Mouse (Mus musculus): Measurements from ENCODE around the gene Ephb6.

The Ephb6 gene

GRCm38 (mm10) chr6:41605061-41605793 is at the start of gene Ephb6:
Ephb6 (plus strand) TSS chr6:41605482.
- WGBS = under 1% methylated on average over 68 of the region's 68 CpGs

GRCm38 (mm10) chr6:41557468-41557867 is 47.8 kb upstream of the Ephb6 start:
- 77% methylated on average over 5 of the region's 5 CpGs for WGBS

DNA sequence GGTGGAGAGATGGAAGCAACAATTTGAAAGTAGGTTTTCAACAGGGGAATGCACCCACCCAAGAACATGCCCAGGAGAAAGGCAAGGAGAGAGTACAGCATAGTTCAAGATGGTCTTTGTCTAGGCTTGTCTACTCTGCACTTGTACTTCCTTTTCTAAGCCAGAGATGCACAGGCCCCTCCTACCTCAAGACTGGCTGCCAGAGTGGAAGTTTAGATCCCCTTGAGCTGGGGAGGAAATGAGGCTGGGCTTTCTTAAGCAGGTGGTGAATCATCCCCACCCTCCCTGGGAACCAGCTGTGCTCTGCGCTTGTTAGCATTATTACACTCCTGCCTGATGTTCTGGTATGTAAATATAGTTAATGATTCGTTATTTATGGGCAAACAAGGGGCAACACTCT is 47.0 kb upstream of the Ephb6 start:
- WGBS = 59% methylated on average over 2 of the region's 2 CpGs

DNA sequence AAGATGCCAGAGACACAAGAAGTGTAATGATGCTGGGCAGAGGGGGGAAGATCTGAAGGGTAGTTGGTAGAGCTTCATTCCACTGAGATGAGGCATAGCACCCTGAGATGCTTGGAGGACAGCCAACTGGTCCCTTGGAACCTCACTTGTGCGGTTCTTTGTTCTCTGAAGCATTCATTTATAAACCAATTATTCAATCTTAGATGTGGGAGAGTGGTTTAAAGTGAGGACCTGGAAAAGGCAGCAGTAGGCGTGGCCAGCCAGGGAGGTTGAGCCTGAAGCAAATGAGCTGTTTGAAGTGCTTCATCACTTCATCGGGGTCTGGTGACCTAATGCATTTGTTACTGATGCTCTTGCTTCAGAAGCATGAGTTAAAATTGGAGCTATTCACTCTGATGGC is 46.0 kb upstream of the Ephb6 start:
- WGBS = 28% methylated on average over 3 of the region's 3 CpGs

DNA sequence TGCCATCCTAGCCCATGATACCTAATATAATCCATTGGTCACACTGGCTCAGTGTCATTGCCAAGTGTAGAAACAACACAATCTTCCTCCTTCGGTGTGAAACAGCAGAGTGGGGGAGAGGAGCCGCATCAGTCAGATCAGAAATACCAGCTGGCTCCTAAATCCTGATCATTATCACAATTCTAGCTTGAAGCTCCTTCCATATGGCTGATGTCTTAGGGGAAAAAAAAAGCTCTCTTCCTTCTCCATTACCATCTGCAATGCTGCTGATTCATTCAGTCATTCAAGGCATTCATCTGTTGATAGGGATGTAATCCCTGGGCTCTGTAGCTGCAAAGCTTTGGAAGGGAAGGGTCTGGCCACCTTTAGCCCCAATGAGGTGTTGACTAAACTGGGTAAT is 45.0 kb upstream of the Ephb6 start:
- WGBS = 48% methylated on average over 2 of the region's 2 CpGs

- WGBS = 91% methylated on average over 4 of the region's 4 CpGs
These were observed 42.7 kb upstream of the Ephb6 start for GRCm38 (mm10) chr6:41562598-41562997.

GRCm38 (mm10) chr6:41563104-41563951 is 42.0 kb upstream of the Ephb6 start:
- WGBS = 64% methylated on average over 6 of the region's 23 CpGs

DNA sequence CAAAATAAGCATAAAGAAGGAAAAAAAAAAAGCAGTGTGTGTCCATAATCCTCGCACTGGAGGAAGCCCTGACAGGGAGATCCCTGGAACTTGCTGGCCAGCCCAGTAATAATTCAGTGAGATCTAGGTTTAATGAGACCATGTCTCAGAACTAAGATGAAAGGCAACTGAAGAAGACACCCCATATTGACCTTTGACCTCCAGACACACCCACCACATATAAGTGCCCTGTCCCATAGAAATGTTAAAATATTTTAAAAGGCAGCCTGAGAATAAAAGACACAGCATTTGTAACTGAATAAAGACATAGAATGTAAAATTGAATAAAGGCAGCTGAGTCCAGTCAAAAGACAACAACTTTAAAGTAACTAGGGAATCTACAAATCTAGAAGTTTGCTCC is 40.0 kb upstream of the Ephb6 start:
- 72% methylated on average over 1 of the region's 1 CpGs for WGBS

DNA sequence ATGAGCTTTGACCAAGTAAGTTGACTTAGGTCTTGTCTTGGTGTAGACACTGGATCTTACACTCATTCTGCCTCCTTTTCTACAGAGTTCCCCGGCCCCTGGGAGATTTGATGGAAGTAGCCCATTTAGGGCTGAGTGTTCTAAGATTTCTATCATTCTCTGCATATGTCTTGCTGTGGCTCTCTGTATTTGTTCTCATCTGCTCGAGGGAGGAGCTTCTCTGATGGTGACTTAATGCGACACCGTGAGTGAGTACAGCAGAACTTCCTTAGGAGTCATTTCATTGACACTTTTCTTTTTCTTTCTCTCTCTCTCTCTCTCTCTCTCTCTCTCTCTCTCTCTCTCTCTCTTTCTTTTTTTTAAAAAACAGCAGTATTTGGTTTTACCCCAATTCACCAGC is 38.3 kb upstream of the Ephb6 start:
- 88% methylated on average over 4 of the region's 4 CpGs for WGBS

GRCm38 (mm10) chr6:41569078-41569477 is 36.2 kb upstream of the Ephb6 start:
- WGBS = 71% methylated on average over 3 of the region's 3 CpGs

DNA sequence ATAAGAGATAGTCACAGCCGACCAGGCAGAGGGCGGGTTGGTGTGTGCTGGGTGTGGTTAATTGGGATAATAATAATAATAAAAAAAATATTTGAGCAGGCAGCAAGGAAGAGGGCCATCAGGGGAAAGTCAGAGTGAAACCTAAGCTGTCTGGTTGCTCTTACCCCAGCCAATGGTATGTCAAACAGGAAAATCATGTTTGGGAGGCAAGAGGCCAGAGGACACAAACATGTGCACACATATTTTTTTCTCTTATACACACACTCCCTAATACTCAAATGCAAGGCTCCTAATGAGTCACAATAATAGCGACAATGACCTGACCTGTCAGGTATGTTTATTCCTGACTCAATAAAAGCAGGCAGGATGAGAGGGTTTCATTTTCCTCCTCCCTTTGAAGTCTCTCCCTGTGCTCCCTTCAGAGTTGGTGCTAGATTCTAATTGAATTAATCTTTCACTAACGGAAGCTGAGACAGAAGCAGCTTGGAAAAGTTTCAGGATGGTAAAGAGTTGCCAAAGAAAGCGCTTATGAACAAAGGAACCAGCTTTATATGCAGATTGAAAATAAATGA is 28.7 kb upstream of the Ephb6 start:
- WGBS = 57% methylated on average over 5 of the region's 5 CpGs

DNA sequence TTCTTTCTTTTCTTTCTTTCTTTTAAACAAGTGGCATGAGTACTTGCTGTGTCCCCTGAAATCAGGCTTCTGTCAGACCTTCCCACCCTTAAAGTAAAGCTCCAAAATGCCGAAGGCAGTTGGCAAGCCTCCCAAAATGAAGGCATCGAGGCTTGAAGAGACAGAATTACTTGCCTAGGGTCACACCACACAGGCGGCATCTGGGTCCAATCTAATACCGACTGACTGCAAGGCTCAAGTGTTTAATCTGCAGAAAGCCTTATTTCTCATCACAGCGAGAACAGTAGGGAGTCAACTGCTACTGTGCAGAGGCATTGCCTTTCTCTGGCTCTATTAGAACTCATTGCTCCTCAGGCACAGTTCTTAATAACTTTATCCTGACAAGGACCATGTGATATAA is 28.0 kb upstream of the Ephb6 start:
- WGBS = 28% methylated on average over 5 of the region's 5 CpGs

DNA sequence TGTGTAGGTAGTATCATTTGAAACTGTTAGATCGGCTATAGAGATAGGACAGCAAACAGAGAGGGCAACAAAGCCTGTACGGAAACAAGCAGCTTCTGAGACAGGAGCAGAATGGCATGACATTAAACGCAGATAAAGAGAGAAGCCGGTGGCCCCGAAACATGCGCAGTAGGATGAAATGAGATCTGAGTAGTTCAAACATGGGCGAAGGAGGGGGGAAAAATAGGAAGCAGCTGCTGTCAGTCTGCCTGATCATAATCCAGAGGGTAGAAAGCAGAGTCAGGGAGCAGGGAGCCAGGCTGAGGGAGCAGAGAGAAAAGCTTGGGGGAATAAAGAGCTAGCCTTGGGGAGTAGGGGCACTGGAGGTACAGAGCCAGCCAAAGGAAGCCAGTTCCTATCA is 24.0 kb upstream of the Ephb6 start:
- WGBS = 78% methylated on average over 7 of the region's 7 CpGs

DNA sequence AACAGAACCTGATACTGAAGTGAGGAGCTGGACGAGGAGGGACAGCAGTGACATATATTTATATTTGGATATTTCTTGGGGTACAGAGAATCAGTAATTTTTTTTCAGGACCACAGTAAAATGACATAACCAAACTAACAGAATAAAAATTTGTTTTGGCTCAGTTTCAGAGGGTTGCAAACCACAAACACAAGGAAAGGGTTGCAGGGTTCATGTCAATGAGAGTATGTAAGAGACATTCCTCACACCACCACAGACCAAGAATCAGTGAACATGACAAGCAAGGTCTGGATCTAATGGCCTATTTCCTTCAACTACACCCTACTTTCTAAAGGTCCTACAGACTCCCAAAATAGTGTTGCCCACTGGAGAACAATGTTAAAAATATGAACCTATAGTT is 23.1 kb upstream of the Ephb6 start:
- WGBS = 87% methylated on average over 1 of the region's 1 CpGs

GRCm38 (mm10) chr6:41604401-41605050 is 756 bp upstream of the Ephb6 start:
- under 1% methylated on average over 23 of the region's 23 CpGs for WGBS

DNA sequence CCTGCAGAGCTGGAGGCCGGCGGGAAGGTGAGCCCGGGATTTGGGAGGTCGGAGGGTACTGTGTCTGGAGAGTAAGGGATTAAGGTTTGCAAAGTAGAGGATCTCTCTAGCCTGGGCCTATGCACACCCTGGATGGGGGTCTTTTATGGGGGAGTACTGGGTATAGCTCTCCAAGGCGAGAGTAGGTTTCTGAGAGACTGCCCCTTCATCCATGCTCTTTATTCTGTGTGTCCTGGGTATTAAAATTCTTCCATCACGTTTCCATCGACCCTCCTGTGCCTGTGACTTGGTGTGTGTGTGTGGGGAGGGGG is 467 bp downstream of the Ephb6 start:
- 2% methylated on average over 7 of the region's 7 CpGs for WGBS

DNA sequence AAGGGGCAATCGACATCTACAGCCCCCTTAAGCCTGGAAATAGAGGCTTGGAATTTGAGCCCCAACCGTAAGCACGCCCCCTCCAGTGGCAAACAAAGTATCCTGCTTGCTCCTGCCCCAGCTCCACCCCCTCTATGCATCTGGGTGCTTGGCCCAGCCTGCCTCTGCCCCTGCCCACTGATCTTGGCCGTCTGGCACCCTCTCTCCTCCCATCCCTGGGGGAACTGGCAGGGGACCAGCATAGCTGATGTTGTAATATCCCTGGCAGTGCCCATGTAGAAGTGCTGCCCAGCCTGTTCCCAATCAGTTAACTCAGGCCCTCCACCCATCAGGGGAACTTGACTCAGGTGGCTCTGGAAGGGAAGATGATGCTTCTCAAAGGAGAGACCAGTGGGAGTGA is 932 bp downstream of the Ephb6 start:
- 2% methylated on average over 4 of the region's 4 CpGs for WGBS

GRCm38 (mm10) chr6:41607637-41608036 is 2.4 kb downstream of the Ephb6 start:
- WGBS = 49% methylated on average over 5 of the region's 5 CpGs

GRCm38 (mm10) chr6:41620173-41620798 is 15.0 kb downstream of the Ephb6 start:
- 86% methylated on average over 9 of the region's 9 CpGs for WGBS

GRCm38 (mm10) chr6:41621241-41621990 is 16.1 kb downstream of the Ephb6 start:
- WGBS = 85% methylated on average over 12 of the region's 12 CpGs

DNA sequence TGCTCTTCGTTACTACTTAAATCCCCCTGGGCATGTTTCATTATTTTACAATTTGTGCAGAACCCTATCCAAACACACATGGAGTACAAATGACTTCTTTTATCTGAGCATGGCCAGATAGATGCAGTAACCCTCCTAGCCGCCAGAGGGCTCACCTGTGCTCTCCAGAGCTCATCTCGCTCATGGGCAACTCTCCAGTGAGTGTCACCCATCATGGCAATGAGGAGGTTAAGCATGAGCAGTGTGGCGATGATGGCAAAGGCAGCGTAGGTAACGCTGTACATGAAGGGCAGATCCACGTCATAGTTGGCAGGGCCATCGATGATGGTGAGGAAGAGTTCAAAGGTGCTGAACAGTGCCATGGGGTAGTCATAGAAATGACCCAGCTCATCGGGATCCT is 17.4 kb downstream of the Ephb6 start:
- WGBS = 56% methylated on average over 9 of the region's 9 CpGs
